Mouse (Mus musculus): ENCODE measurements around the gene Nsrp1. TPM values are rescaled to one million over a fixed set of nuclear protein-coding genes. Genes with fewer than 3 reads are reported as not detected.
"Not testable (repeated sequence)": the region's sequence is repeated elsewhere in the genome, so short reads cannot be mapped to it uniquely, and the experiment has no call there.

The Nsrp1 gene
- 5.2 and 12.5 TPM in 2 replicates for polyA plus RNA-seq (2012; rRNA removed)
- 65.1 and 67.6 TPM in 2 replicates for polyA plus RNA-seq (2014; fragmentation: Nextera tagmentation; extraction: Ambion mirVana)

DNA sequence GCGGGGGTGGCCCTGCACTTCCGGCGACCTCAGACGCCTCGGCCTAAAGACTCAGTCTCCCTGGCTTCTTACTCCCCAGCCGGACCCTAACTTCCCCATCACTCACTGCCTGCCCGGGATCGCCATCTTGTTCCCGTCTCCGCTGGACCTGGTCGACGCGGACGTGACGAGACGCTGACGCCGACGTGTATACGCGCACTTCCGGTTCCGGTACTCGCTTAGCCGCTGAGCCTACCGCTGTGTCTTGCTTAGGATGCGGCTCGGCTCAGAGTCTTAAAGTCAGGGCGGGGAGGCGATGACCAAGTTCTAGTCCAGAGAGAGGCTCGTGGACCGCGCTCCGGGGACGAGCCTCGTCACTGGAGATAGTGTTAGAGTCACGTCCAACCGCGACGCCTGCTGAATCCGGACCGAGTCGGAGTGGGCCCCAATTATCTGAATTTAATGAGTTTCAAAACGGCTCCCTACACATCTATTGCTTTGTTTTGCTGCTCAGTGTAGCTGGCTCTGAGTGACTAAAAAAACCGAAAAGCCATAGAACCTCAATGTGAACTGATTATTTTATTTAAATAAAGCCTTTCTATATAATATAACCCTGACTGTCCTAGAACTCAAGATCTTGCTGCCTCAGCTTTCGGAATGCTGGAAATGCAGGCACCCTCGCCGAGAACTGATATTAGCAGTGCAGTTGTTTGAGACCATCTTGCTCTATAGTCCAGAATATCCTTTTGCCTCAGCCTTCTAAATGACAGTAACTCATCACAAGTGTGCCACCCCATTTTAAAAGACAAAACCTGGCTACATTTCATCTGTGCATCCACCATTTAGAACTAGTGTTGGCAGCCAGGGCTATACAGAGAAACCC is at the start of gene Nsrp1:
Gene Nsrp1 (minus strand): TSS at position 163 of the 862 bp plus-strand sequence.
- H3K9ac ChIP-seq (ENCODE audit: low read depth, low read length, severe bottlenecking), result peak within 1 kb of the TSS; percentile 82
- DNase-seq (ENCODE audit: low spot score) (peak; percentile 94), ATAC-seq (ENCODE audit: low FRiP score, low read depth) (peak; percentile 98)
- WGBS, result 4% methylated on average over 48 of the region's 48 CpGs
- peak within 1 kb of the TSS; percentile 67 for H3K27ac ChIP-seq (replicated peaks; ENCODE audit: low read depth, low read length)
- peak within 1 kb of the TSS; percentile 82 for H3K4me2 ChIP-seq (replicated peaks; ENCODE audit: low read depth, low read length, severe bottlenecking)
- peak; percentile 98; the same call in 1 of the 2 replicates for TF ChIP-seq POLR2A (IDR thresholded peaks at IDR 0.05; ENCODE audit: borderline replicate concordance, extremely low read depth, insufficient read depth, insufficient read length)
- H3K27me3 ChIP-seq (ENCODE audit: control insufficient read depth, insufficient read depth, low read length), result no peaks in the 10 kb centered on the region
- no peaks in the 10 kb centered on the region for H3K4me1 ChIP-seq (ENCODE audit: control insufficient read depth, insufficient read depth, low read length)
- H3K36me3 ChIP-seq (ENCODE audit: control insufficient read depth, insufficient read depth, low read length), result peaks cover 28% of the 10 kb centered on the region
- no peaks in the 10 kb centered on the region for H3K9me3 ChIP-seq (ENCODE audit: control insufficient read depth, low read length)
- H3K4me3 ChIP-seq (replicated peaks; ENCODE audit: low read length), result peak within 1 kb of the TSS; percentile 87

DNA sequence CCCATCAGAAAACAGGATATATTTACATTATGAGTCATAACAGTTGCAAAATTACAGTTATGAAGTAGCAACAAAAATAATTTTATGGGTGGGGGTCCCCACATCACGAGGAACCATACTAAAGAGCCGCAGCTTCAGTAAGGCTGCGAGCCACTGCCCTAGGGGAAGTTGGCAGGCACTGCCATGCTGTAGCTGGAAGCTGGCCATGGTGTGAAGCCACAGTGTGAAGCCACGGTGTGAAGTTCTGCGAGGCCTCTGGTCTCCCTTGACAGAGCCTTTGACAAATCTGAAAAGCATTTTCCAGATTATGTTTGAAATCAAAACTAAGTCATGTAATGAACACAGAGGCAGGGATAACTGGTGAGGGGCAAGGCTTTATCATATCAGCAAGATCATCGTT is 32.9 kb upstream of the Nsrp1 start:
- no peaks in the 10 kb centered on the region for H3K4me1 ChIP-seq (ENCODE audit: control insufficient read depth, insufficient read depth, low read length)
- H3K4me2 ChIP-seq (replicated peaks; ENCODE audit: low read depth, low read length, severe bottlenecking), result no peak overlapping the region
- no peak for TF ChIP-seq POLR2A (IDR thresholded peaks at IDR 0.05; ENCODE audit: borderline replicate concordance, extremely low read depth, insufficient read depth, insufficient read length)
- H3K27ac ChIP-seq (replicated peaks; ENCODE audit: low read depth, low read length), result no peak overlapping the region
- H3K4me3 ChIP-seq (replicated peaks; ENCODE audit: low read length), result no peak overlapping the region
- H3K27me3 ChIP-seq (ENCODE audit: control insufficient read depth, insufficient read depth, low read length), result no peaks in the 10 kb centered on the region
- 77% methylated on average over 6 of the region's 6 CpGs for WGBS
- no peak for DNase-seq (ENCODE audit: low spot score)
- H3K9ac ChIP-seq (ENCODE audit: low read depth, low read length, severe bottlenecking), result no peak overlapping the region
- H3K9me3 ChIP-seq (ENCODE audit: control insufficient read depth, low read length), result no peaks in the 10 kb centered on the region
- H3K36me3 ChIP-seq (ENCODE audit: control insufficient read depth, insufficient read depth, low read length), result no peaks in the 10 kb centered on the region
- ATAC-seq (ENCODE audit: low FRiP score, low read depth), result no peak

DNA sequence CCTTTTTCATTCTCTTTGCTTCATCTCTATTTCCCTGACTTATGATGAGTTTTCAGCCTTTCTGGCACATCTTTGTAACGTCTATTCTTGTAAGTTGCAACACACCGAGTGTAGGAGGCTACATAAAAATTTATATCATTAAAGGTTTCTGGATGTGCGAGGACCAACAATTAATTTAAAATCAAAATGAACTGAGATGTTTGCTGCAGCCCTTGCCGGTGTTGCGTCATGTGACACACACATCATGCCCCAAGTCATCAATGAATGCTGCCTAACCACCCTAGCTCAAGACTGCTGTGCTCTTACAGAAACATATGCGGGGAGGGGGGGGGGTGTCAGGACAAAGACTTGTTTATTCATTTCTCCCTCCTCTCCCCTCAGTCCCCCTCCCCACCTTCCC is 30.2 kb upstream of the Nsrp1 start:
- 91% methylated on average over 6 of the region's 6 CpGs for WGBS

DNA sequence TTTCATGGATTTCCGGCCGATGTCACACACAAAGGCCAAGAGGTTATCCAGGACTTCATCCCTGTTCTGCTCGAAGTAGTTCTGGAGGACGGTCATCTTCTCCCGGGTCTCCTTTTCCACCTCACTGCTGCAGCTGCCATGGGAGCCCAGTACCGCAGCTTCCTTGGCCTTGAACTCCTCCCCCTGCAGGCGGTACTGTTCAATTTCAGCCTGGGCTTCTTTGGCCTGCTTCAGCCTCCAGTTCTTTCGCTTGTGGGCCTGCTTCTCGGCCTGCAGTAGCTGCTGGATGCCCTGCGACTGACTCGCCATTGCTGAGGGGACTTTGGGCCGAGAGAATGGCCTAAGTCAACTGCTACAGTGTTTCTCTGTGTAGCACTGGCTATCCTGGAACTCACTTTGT is 29.6 kb upstream of the Nsrp1 start:
- H3K9ac ChIP-seq (ENCODE audit: low read depth, low read length, severe bottlenecking); DNase-seq (ENCODE audit: low spot score); H3K4me1 ChIP-seq (ENCODE audit: control insufficient read depth, insufficient read depth, low read length); H3K27ac ChIP-seq (replicated peaks; ENCODE audit: low read depth, low read length); H3K4me3 ChIP-seq (replicated peaks; ENCODE audit: low read length); H3K36me3 ChIP-seq (ENCODE audit: control insufficient read depth, insufficient read depth, low read length); H3K9me3 ChIP-seq (ENCODE audit: control insufficient read depth, low read length); ATAC-seq (ENCODE audit: low FRiP score, low read depth); H3K27me3 ChIP-seq (ENCODE audit: control insufficient read depth, insufficient read depth, low read length); H3K4me2 ChIP-seq (replicated peaks; ENCODE audit: low read depth, low read length, severe bottlenecking): not testable (repeated sequence)
- WGBS, result 80% methylated on average over 12 of the region's 12 CpGs

More for the DNA sequence above, 30.2 kb upstream of the Nsrp1 start:
- ATAC-seq (ENCODE audit: low FRiP score, low read depth) (no peak), DNase-seq (ENCODE audit: low spot score) (no peak)
- Histone ChIP-seq H3K9ac (ENCODE audit: low read depth, low read length, severe bottlenecking) (no peak overlapping the region), H3K4me2 (replicated peaks; ENCODE audit: low read depth, low read length, severe bottlenecking) (no peak overlapping the region), H3K27me3 (ENCODE audit: control insufficient read depth, insufficient read depth, low read length) (no peaks in the 10 kb centered on the region), H3K27ac (replicated peaks; ENCODE audit: low read depth, low read length) (no peak overlapping the region), H3K36me3 (ENCODE audit: control insufficient read depth, insufficient read depth, low read length) (no peaks in the 10 kb centered on the region), H3K4me1 (ENCODE audit: control insufficient read depth, insufficient read depth, low read length) (no peaks in the 10 kb centered on the region), H3K4me3 (replicated peaks; ENCODE audit: low read length) (no peak overlapping the region), H3K9me3 (ENCODE audit: control insufficient read depth, low read length) (no peaks in the 10 kb centered on the region)
- TF ChIP-seq POLR2A (IDR thresholded peaks at IDR 0.05; ENCODE audit: borderline replicate concordance, extremely low read depth, insufficient read depth, insufficient read length), result no peak

DNA sequence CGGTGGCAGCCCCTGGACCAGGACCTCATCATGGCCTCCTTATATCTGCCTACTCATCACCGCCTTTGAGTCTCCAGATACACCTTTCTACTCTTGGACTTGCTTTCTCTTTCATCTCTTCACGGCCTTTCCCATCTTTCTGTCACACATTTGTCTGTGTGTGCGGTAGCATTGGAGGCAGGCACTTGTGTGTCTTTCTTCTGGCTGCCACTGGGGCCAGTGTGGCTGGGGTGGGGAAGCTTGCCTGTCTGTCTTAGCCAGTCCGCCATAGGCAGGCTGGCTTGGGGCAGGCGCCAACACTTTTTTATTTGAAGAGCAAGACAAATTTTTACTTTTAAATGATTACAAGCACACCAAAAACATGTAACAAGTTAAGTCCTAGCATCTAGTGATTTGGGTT is 28.7 kb upstream of the Nsrp1 start:
- DNase-seq (ENCODE audit: low spot score), result no peak
- Histone ChIP-seq H3K4me3 (replicated peaks; ENCODE audit: low read length) (no peak overlapping the region), H3K4me2 (replicated peaks; ENCODE audit: low read depth, low read length, severe bottlenecking) (no peak overlapping the region), H3K36me3 (ENCODE audit: control insufficient read depth, insufficient read depth, low read length) (no peaks in the 10 kb centered on the region), H3K9ac (ENCODE audit: low read depth, low read length, severe bottlenecking) (no peak overlapping the region), H3K27ac (replicated peaks; ENCODE audit: low read depth, low read length) (no peak overlapping the region), H3K27me3 (ENCODE audit: control insufficient read depth, insufficient read depth, low read length) (no peaks in the 10 kb centered on the region), H3K4me1 (ENCODE audit: control insufficient read depth, insufficient read depth, low read length) (no peaks in the 10 kb centered on the region), H3K9me3 (ENCODE audit: control insufficient read depth, low read length) (no peaks in the 10 kb centered on the region)
- no peak for ATAC-seq (ENCODE audit: low FRiP score, low read depth)
- TF ChIP-seq POLR2A (IDR thresholded peaks at IDR 0.05; ENCODE audit: borderline replicate concordance, extremely low read depth, insufficient read depth, insufficient read length), result no peak
- 92% methylated on average over 6 of the region's 6 CpGs for WGBS

Data from limb, embryonic 14.5 days (tissue).